Comparison of ENCODE assay signal across 14 mouse cellular contexts in genomic region chr10:57322717-57323424, GRCm38 (mm10).
"Had no signal": no experiment of that assay in that cellular context is flagged by ENCODE, and none has a peak within 500 bp of the region (broad histone marks: within the 10 kb centered on the region; RNA-seq: fewer than 3 reads in every experiment).

No protein-coding gene starts in this region.

- H3K27ac ChIP-seq: limb, embryonic 15.5 days; liver, embryonic 12.5 days; macrophage; midbrain, embryonic 15.5 days; neural tube, embryonic 13.5 days; stomach, postnatal 0 days had no signal

- H3K4me2 ChIP-seq: limb, embryonic 15.5 days; liver, embryonic 12.5 days; lung, embryonic 14.5 days; midbrain, embryonic 11.5 days; midbrain, embryonic 15.5 days; neural tube, embryonic 13.5 days had no signal

- H3K36me3 ChIP-seq: limb, embryonic 15.5 days; liver, embryonic 12.5 days; midbrain, embryonic 15.5 days; neural tube, embryonic 13.5 days had no signal

- H3K4me1 ChIP-seq: limb, embryonic 15.5 days; liver, embryonic 12.5 days; megakaryocyte, embryonic 14.5 days; midbrain, embryonic 15.5 days; neural tube, embryonic 13.5 days had no signal

- H3K27me3 ChIP-seq: limb, embryonic 15.5 days; liver, embryonic 12.5 days; megakaryocyte, embryonic 14.5 days; midbrain, embryonic 15.5 days; neural tube, embryonic 13.5 days had no signal

- H3K4me3 ChIP-seq: limb, embryonic 15.5 days; liver, embryonic 12.5 days; megakaryocyte, embryonic 14.5 days; midbrain, embryonic 15.5 days; neural tube, embryonic 13.5 days had no signal

- H3K9ac ChIP-seq: limb, embryonic 15.5 days; liver, embryonic 12.5 days; lung, embryonic 14.5 days; midbrain, embryonic 15.5 days; neural tube, embryonic 13.5 days had no signal

- H3K9me3 ChIP-seq: limb, embryonic 15.5 days; liver, embryonic 12.5 days; megakaryocyte, embryonic 14.5 days; midbrain, embryonic 15.5 days; neural tube, embryonic 13.5 days had no signal

- ATAC-seq: liver, embryonic 12.5 days; midbrain, embryonic 15.5 days had no signal

- DNase-seq: kidney, adult 8-10 months; kidney, postnatal 25 days; lung, embryonic 14.5 days; lung, postnatal 14 days; right cerebral cortex, postnatal 25 days; thymus, postnatal 4 days had no signal
